Mouse (Mus musculus) forebrain, embryonic 11.5 days (tissue): ENCODE measurements at regions not wholly inside any gene's neighbourhood (a gene's known extent, or its start where the extent isn't known, plus 50 kb on each side); places are given as distances from the start of the nearest gene placed in this dataset.

Experiments
- ATAC-seq: fragments of 200-750 bp; cut with Nextera tagmentation; replicated peaks from 2 replicates; pipeline ENCODE4 v1.8.0; 2017; ENCODE audit warnings: moderate TSS enrichment; ENCODE audit not compliant: low FRiP score
- DNase-seq: peaks from one replicate; pipeline ENCODE4 v3.0.0-alpha.2; 2017; ENCODE audit warnings: low spot score
- H3K27ac ChIP-seq: fragments of 300-500 bp; sonication (generic); 2 replicates; pipeline ENCODE4 v1.5.1; 2014; ENCODE audit warnings: low read depth, low read length
- H3K27me3 ChIP-seq: fragments of 300-500 bp; sonication (generic); 2 replicates; pipeline ENCODE4 v1.6.1; 2014; ENCODE audit warnings: mild to moderate bottlenecking, low read length, mixed read lengths; ENCODE audit not compliant: control insufficient read depth, insufficient read depth
- H3K36me3 ChIP-seq: fragments of 300-500 bp; sonication (generic); 2 replicates; pipeline ENCODE4 v1.6.1; 2014; ENCODE audit warnings: mild to moderate bottlenecking, low read length, moderate library complexity, mixed read lengths; ENCODE audit not compliant: control insufficient read depth, insufficient read depth
- H3K4me1 ChIP-seq: fragments of 300-500 bp; sonication (generic); replicated peaks from 2 replicates; pipeline ENCODE4 v1.6.1; 2014; ENCODE audit warnings: low read length, mixed read lengths; ENCODE audit not compliant: control insufficient read depth, insufficient read depth
- H3K4me2 ChIP-seq: fragments of 300-500 bp; sonication (generic); 2 replicates; pipeline ENCODE4 v1.6.1; 2014; ENCODE audit warnings: low read depth, mild to moderate bottlenecking, low read length, moderate library complexity, mixed read lengths; ENCODE audit not compliant: severe bottlenecking
- H3K4me3 ChIP-seq: fragments of 300-500 bp; sonication (generic); 2 replicates; pipeline ENCODE4 v1.5.1; 2014; ENCODE audit warnings: low read depth, low read length
- H3K9ac ChIP-seq: fragments of 300-500 bp; sonication (generic); 2 replicates; pipeline ENCODE4 v1.6.1; 2014; ENCODE audit warnings: low read length
- H3K9me3 ChIP-seq: fragments of 300-500 bp; sonication (generic); 2 replicates; pipeline ENCODE4 v1.6.1; 2016; ENCODE audit warnings: low read length, mixed read lengths; ENCODE audit not compliant: control insufficient read depth
- WGBS: fragments of 180-500 bp; shearing (Covaris S2); extraction: QIAGEN DNeasy Blood & Tissue Kit; methylation state at CpG from one replicate; pipeline ENCODE4 v1.1.7; 2014; 5-methylcytosine and 5-hydroxymethylcytosine counted together

DNA sequence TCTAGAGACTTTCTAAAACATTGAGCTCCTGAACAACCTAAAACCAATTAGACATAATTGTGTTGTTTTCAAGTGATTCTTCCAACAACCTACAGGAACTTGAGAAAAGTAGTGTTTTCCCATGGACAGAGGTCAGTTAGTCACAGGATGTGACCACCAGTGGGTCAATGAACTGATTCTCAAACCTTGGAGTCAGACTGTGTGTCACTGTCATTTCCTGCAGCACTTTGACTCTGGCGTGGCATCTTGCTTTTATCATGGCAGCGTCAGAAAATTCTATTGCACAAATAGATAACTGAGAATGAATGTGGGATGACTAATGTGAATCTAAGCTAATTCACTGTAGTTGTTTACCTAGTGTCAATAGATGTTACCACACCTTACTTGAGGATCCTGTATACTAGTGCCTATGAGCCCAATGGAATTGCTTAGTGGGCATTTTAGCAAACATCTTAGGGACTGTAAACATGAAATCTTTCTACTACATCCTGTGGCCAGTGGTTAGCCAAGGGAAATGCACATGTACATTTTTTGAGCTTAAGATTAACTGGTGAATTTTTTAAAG lies 150.6 kb upstream of the Fam84a start:
- Histone ChIP-seq H3K9me3 (no peaks in the 10 kb centered on the region), H3K36me3 (no peaks in the 10 kb centered on the region), H3K4me3 (no peak overlapping the region), H3K4me2 (no peak overlapping the region), H3K9ac (no peak overlapping the region), H3K27me3 (no peaks in the 10 kb centered on the region), H3K27ac (no peak overlapping the region), H3K4me1 (no peaks in the 10 kb centered on the region)
- 86% methylated on average over 2 of the region's 2 CpGs for WGBS
- ATAC-seq: no peak
- DNase-seq: no peak

DNA sequence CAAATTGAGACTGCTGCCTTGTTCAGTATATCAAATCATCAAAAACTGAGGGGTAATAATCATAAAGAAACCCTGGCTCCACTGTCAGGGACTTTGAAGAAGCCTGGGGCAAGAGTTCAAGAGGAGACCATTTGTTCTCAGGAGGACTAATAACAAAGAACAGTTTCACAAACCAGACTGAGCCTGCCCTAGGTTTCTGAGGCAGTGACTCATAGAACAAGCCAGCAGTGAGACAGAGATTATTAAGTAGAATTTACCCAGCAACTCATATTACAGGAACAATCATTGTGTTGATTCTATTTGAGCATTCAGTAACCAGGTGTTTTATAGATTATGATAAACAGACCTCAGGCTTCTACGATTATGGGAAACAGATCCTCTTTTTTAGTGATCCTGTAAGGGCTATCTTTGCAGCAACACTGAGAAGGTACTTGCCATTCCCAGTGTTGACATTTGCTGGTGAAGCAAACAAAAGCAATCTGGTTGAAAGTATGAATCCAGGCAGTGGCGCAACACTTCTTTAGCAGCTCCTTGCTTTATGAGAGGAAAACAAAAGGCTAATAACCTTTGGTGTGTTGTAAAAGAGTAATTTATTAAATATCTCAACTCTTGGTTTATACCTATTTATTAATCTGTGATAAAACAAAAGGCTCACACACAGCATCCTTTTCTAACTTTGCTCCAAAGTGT lies 150.0 kb upstream of the Fam84a start:
- ATAC-seq (no peak), DNase-seq (no peak)
- Histone ChIP-seq H3K4me1 (no peaks in the 10 kb centered on the region), H3K9me3 (no peaks in the 10 kb centered on the region), H3K36me3 (no peaks in the 10 kb centered on the region), H3K4me2 (no peak overlapping the region), H3K9ac (no peak overlapping the region), H3K4me3 (no peak overlapping the region), H3K27me3 (no peaks in the 10 kb centered on the region), H3K27ac (no peak overlapping the region)
- 81% methylated on average over 2 of the region's 2 CpGs for WGBS

DNA sequence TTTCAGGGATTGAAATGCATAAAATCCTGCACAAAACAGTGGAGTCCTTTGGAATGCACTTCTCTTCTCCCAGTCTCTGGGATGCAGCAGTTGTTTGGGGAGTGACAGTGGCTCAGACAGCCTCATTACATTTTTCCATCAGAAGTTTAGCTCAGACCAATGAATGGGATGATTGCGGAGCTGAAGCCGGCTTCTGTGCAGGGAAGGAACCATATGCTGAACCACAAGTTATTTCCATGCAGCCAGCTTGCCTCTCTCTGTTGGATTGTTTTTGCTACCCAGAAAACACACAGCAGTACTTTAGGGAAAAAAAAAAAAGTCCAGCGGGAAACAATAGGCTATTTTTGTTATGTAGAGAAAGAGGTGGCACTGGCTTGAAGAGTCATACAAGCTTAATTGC lies 140.2 kb upstream of the Fam84a start:
- ATAC-seq (no peak), DNase-seq (no peak)
- Histone ChIP-seq H3K27ac (no peak overlapping the region), H3K9ac (no peak overlapping the region), H3K4me2 (no peak overlapping the region), H3K4me1 (no peaks in the 10 kb centered on the region), H3K9me3 (no peaks in the 10 kb centered on the region), H3K36me3 (no peaks in the 10 kb centered on the region), H3K4me3 (no peak overlapping the region), H3K27me3 (no peaks in the 10 kb centered on the region)
- WGBS: 76% methylated on average over 3 of the region's 3 CpGs

DNA sequence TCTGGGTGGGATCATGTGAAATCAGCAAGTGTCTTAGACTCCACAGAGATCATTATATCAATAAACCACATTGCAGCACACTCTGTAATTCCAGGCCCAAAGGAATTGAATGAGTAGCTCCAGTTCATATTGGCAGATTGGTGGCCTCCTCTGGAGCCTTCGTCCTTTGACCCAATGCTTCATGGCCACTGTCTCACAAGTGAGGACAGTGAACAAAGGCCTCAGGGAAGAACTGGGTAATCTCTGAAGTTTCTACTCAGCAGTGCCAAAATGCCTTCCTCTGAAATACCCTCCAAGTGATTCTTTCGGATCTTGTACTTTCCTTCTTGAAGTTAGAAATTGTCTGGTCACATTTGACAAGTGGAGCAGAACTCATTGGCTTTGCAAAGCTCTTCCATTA lies 135.8 kb upstream of the Fam84a start:
- no peak overlapping the region for H3K4me2 ChIP-seq
- DNase-seq: no peak
- H3K36me3 ChIP-seq: no peaks in the 10 kb centered on the region
- no peak overlapping the region for H3K9ac ChIP-seq
- ATAC-seq: no peak
- H3K9me3 ChIP-seq: no peaks in the 10 kb centered on the region
- H3K27ac ChIP-seq: no peak overlapping the region
- no peaks in the 10 kb centered on the region for H3K4me1 ChIP-seq
- no peaks in the 10 kb centered on the region for H3K27me3 ChIP-seq
- WGBS: 91% methylated on average over 2 of the region's 2 CpGs
- no peak overlapping the region for H3K4me3 ChIP-seq

DNA sequence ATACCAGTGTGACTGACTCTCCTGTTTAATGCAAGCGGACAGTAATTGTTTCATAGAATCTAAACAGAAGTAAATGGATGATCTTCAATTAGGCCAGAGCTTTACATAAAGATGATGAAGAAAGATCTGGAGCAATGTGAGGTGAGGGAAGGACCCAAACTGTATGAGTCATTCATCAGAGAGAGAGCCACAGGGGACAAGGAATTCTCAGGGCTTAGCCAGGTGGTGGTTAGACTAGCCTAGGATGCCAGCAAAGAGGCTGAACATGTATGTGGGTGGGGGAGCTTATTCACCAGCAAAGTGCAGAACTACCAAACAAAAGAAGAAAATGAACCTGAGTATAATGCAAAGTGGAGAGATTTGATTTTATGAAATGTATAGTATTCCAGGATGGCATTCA lies 134.8 kb upstream of the Fam84a start:
- DNase-seq (no peak), ATAC-seq (no peak)
- Histone ChIP-seq H3K9me3 (no peaks in the 10 kb centered on the region), H3K4me2 (no peak overlapping the region), H3K4me1 (no peaks in the 10 kb centered on the region), H3K27me3 (no peaks in the 10 kb centered on the region), H3K9ac (no peak overlapping the region), H3K36me3 (no peaks in the 10 kb centered on the region), H3K4me3 (no peak overlapping the region), H3K27ac (no peak overlapping the region)
- WGBS: 93% methylated on average over 1 of the region's 1 CpGs

DNA sequence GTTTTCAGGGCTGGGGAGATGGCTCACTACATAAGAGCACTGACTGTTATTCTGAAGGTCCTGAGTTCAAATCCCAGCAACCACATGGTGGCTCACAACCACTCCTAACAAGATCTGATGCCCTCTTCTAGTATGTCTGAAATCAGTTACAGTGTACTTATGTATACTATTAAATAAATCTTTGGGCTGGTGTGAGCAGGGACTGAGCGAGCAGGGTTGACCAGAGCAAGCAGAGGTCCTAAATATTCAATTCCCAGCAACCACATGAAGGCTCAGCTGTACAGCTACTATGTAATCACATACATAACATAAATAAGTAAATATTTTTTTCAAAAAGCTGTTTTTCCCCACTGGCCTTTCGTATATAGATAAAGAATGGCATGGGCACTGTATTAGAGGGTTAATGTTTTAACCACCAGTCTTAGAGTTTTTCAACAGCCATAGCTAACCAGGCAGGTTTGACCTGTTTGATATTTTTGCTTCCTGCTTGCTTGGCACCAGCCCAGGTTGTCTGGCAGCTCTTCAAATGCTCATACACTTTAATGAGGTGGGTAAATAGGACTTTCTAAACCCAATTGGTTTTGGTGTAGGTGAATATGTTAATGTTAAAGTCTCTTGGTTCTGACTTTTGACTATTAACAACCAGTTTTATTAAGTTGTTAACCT lies 134.1 kb upstream of the Fam84a start:
- DNase-seq: no peak
- H3K27ac ChIP-seq: no peak overlapping the region
- no peak overlapping the region for H3K9ac ChIP-seq
- ATAC-seq: no peak
- 82% methylated on average over 2 of the region's 2 CpGs for WGBS
- H3K9me3 ChIP-seq: no peaks in the 10 kb centered on the region
- H3K4me1 ChIP-seq: no peaks in the 10 kb centered on the region
- no peak overlapping the region for H3K4me3 ChIP-seq
- no peak overlapping the region for H3K4me2 ChIP-seq
- no peaks in the 10 kb centered on the region for H3K36me3 ChIP-seq
- no peaks in the 10 kb centered on the region for H3K27me3 ChIP-seq

DNA sequence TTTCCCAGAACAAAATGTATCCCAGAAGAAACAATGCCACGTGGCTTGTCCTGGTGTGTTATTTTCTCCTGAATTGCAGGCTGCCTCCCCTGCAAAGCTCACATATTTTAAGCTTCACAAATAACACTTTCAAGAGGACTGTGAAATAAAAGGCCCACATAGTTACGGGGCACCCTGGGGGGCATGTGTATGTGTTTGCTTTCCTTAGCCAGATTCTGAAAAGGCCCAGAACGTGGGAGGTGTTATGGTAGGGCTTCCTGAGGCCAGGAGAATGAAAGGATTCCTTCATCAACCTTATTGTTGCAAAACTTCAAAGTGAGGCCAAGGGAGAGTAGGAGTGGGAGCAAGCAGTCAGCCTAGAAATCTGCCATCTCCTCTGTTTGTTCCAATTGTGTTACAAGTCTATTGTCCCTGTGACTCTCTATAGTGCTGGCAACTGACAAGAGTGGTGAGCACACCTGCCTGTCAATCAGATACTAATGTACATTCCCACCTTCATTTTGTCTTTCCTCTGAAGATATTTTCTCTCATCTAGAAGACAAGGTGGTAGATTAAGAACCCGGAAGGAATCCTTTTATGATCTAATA lies 131.3 kb upstream of the Fam84a start:
- no peak overlapping the region for H3K27ac ChIP-seq
- no peaks in the 10 kb centered on the region for H3K36me3 ChIP-seq
- H3K4me2 ChIP-seq: no peak overlapping the region
- no peak overlapping the region for H3K4me3 ChIP-seq
- DNase-seq (no peak), ATAC-seq (peak; percentile 55; the same call in 1 of the 2 replicates)
- no peaks in the 10 kb centered on the region for H3K27me3 ChIP-seq
- no peak overlapping the region for H3K9ac ChIP-seq
- WGBS: 31% methylated on average over 4 of the region's 4 CpGs
- no peaks in the 10 kb centered on the region for H3K9me3 ChIP-seq
- no peaks in the 10 kb centered on the region for H3K4me1 ChIP-seq

DNA sequence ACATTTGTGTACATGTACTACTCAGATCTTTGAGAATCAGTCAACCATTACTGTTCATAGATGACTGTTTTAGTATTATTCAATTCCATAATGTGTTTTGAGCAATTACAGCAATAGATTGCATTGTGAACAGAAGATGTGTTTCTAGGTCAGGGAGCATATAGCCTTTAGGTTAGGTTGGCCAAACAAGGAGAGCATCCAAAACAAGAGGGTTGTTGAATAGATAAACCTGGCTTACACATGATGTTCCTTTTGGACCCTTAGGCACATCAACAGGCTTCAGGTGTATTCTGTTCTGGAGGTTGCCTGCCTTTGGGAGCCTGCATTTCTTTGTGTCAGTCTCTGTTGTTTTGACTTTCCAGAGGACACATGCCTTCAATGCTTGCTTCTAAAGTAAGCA lies 123.4 kb upstream of the Fam84a start:
- Histone ChIP-seq H3K4me2 (no peak overlapping the region), H3K4me1 (no peaks in the 10 kb centered on the region), H3K4me3 (no peak overlapping the region), H3K27me3 (no peaks in the 10 kb centered on the region), H3K27ac (no peak overlapping the region), H3K9ac (no peak overlapping the region), H3K36me3 (no peaks in the 10 kb centered on the region), H3K9me3 (no peaks in the 10 kb centered on the region)
- DNase-seq (no peak), ATAC-seq (no peak)
